Mouse (Mus musculus) Muller cell, postnatal 12 days (primary cell): ENCODE measurements around the gene G6pc3.

Source experiments
- DNase-seq: peaks from one replicate; pipeline ENCODE4 v3.0.0-alpha.2; 2015; ENCODE audit errors: inconsistent ontology term

G6pc3 gene

GRCm38 (mm10) chr11:102188980-102189379, 440 bp upstream of the G6pc3 start:
- no peak for DNase-seq

GRCm38 (mm10) chr11:102190848-102191247, 1.4 kb downstream of the G6pc3 start:
- no peak for DNase-seq

- DNase-seq: no peak
These were observed 4.4 kb downstream of the G6pc3 start for GRCm38 (mm10) chr11:102193657-102194440.

GRCm38 (mm10) chr11:102196018-102196797, 6.8 kb downstream of the G6pc3 start:
- DNase-seq: no peak

GRCm38 (mm10) chr11:102198245-102198644, 8.8 kb downstream of the G6pc3 start:
- no peak for DNase-seq

GRCm38 (mm10) chr11:102199856-102200255, 10.4 kb downstream of the G6pc3 start:
- DNase-seq: no peak

GRCm38 (mm10) chr11:102201408-102201821, 12.0 kb downstream of the G6pc3 start:
- peak; percentile 65 for DNase-seq

GRCm38 (mm10) chr11:102206481-102206880, 17.1 kb downstream of the G6pc3 start:
- no peak for DNase-seq

- DNase-seq: no peak
These were observed 18.7 kb downstream of the G6pc3 start for GRCm38 (mm10) chr11:102207825-102208777.

GRCm38 (mm10) chr11:102208846-102209245, 19.4 kb downstream of the G6pc3 start:
- DNase-seq: no peak

GRCm38 (mm10) chr11:102209742-102210141, 20.3 kb downstream of the G6pc3 start:
- no peak for DNase-seq

- no peak for DNase-seq
These were observed 20.8 kb downstream of the G6pc3 start for GRCm38 (mm10) chr11:102210185-102210584.

GRCm38 (mm10) chr11:102211011-102211410, 21.6 kb downstream of the G6pc3 start:
- DNase-seq: no peak

- no peak for DNase-seq
These were observed 22.5 kb downstream of the G6pc3 start for GRCm38 (mm10) chr11:102211936-102212341.

- DNase-seq: no peak
These were observed 25.2 kb downstream of the G6pc3 start for GRCm38 (mm10) chr11:102214430-102215156.

- no peak for DNase-seq
These were observed 26.1 kb downstream of the G6pc3 start for GRCm38 (mm10) chr11:102215511-102215910.

- peak; percentile 88 for DNase-seq
These were observed 26.9 kb downstream of the G6pc3 start for GRCm38 (mm10) chr11:102216056-102216885.

GRCm38 (mm10) chr11:102216886-102217240, 27.4 kb downstream of the G6pc3 start:
- DNase-seq: no peak

GRCm38 (mm10) chr11:102217396-102217795, 28.0 kb downstream of the G6pc3 start:
- DNase-seq: no peak

- no peak for DNase-seq
These were observed 28.5 kb downstream of the G6pc3 start for GRCm38 (mm10) chr11:102217876-102218430.
